Mouse (Mus musculus) liver, embryonic 13.5 days (tissue): ENCODE measurements around the gene Slc43a1. TPM values are rescaled to one million over a fixed set of nuclear protein-coding genes. Genes with fewer than 3 reads are reported as not detected.

ENCODE experiments used
- ATAC-seq: fragments of 200-750 bp; cut with Nextera tagmentation; 2 replicates; pipeline ENCODE4 v1.8.0; 2017; ENCODE audit warnings: low read depth, mild to moderate bottlenecking, moderate number of reproducible peaks, moderate library complexity
- DNase-seq: peaks from one replicate; pipeline ENCODE4 v3.0.0; 2022
- H3K27ac ChIP-seq: fragments of 300-500 bp; sonication (generic); 2 replicates; pipeline ENCODE4 v1.5.1; 2015; ENCODE audit warnings: moderate library complexity, mild to moderate bottlenecking, inconsistent platforms
- H3K27me3 ChIP-seq: fragments of 300-500 bp; sonication (generic); 2 replicates; pipeline ENCODE4 v1.6.1; 2015; ENCODE audit warnings: mild to moderate bottlenecking, inconsistent platforms
- H3K36me3 ChIP-seq: fragments of 300-500 bp; sonication (generic); 2 replicates; pipeline ENCODE4 v1.6.1; 2015; ENCODE audit warnings: mild to moderate bottlenecking, inconsistent platforms
- H3K4me1 ChIP-seq: fragments of 300-500 bp; sonication (generic); replicated peaks from 2 replicates; pipeline ENCODE4 v1.6.1; 2015; ENCODE audit warnings: inconsistent platforms
- H3K4me2 ChIP-seq: fragments of 300-500 bp; sonication (generic); 2 replicates; pipeline ENCODE4 v1.6.1; 2015; ENCODE audit warnings: inconsistent platforms, mild to moderate bottlenecking, moderate library complexity
- H3K4me3 ChIP-seq: fragments of 300-500 bp; sonication (generic); replicated peaks from 2 replicates; pipeline ENCODE4 v1.5.1; 2015; ENCODE audit warnings: mild to moderate bottlenecking, inconsistent platforms
- H3K9ac ChIP-seq: fragments of 300-500 bp; sonication (generic); 2 replicates; pipeline ENCODE4 v1.6.1; 2015; ENCODE audit warnings: mild to moderate bottlenecking, inconsistent platforms
- H3K9me3 ChIP-seq: fragments of 300-500 bp; sonication (generic); replicated peaks from 2 replicates; pipeline ENCODE4 v1.6.1; 2016; ENCODE audit warnings: inconsistent platforms
- WGBS: fragments of 180-500 bp; shearing (Covaris S2); methylation state at CpG from one replicate; pipeline ENCODE4 v1.1.7; 2015; ENCODE audit not compliant: insufficient replicate concordance; 5-methylcytosine and 5-hydroxymethylcytosine counted together
- polyA plus RNA-seq: library from polyadenylated mRNA; unstranded; fragments of >200 nt; fragmentation: Nextera tagmentation; extraction: Ambion mirVana; gene quantifications from 2 replicates; pipeline ENCODE4 v1.2.1, GENCODE M21; 2015

Gene Slc43a1
- polyA plus RNA-seq, 1 experiment from 2014 or later: 138 TPM

GRCm38 (mm10) chr2:84831666-84832391, 6.8 kb upstream of the Slc43a1 start:
- Histone ChIP-seq H3K36me3 (peaks cover 28% of the 10 kb centered on the region), H3K4me2 (no peak overlapping the region), H3K9ac (peak overlapping the region; percentile 23; the same call in 1 of the 2 replicates), H3K27ac (peak overlapping the region; percentile 56; the same call in 1 of the 2 replicates), H3K4me1 (peaks cover 43% of the 10 kb centered on the region), H3K9me3 (no peaks in the 10 kb centered on the region), H3K27me3 (no peaks in the 10 kb centered on the region), H3K4me3 (no peak overlapping the region)
- DNase-seq: peak; percentile 74
- ATAC-seq: peak; percentile 57
- WGBS: 33% methylated on average over 10 of the region's 10 CpGs

GRCm38 (mm10) chr2:84837107-84837506, 1.5 kb upstream of the Slc43a1 start:
- no peaks in the 10 kb centered on the region for H3K9me3 ChIP-seq
- peaks cover 44% of the 10 kb centered on the region for H3K4me1 ChIP-seq
- H3K27ac ChIP-seq: peak overlapping the region; percentile 44; the same call in 1 of the 2 replicates
- ATAC-seq: no peak
- H3K4me2 ChIP-seq: no peak overlapping the region; the same call in 1 of the 2 replicates
- H3K9ac ChIP-seq: no peak overlapping the region
- H3K27me3 ChIP-seq: peaks cover 6% of the 10 kb centered on the region
- H3K4me3 ChIP-seq: no peak overlapping the region
- DNase-seq: no peak
- 69% methylated on average over 8 of the region's 8 CpGs for WGBS
- 0 out of 2 replicates have a peak, but pooled peaks cover 10% of the 10 kb centered on the region for H3K36me3 ChIP-seq

GRCm38 (mm10) chr2:84837817-84838592, 645 bp upstream of the Slc43a1 start:
- 35% methylated on average over 9 of the region's 9 CpGs for WGBS
- Histone ChIP-seq H3K9me3 (no peaks in the 10 kb centered on the region), H3K27ac (peak overlapping the region; percentile 99), H3K36me3 (peaks cover 11% of the 10 kb centered on the region), H3K4me2 (peak overlapping the region; percentile 72), H3K4me1 (peaks cover 40% of the 10 kb centered on the region), H3K27me3 (peaks cover 6% of the 10 kb centered on the region), H3K4me3 (peak overlapping the region; percentile 85), H3K9ac (peak overlapping the region; percentile 97)
- no peak for DNase-seq
- ATAC-seq: no peak

GRCm38 (mm10) chr2:84838993-84839980, 637 bp downstream of the Slc43a1 start:
- Histone ChIP-seq H3K27ac (peak overlapping the region; percentile 99), H3K9ac (peak overlapping the region; percentile 97), H3K36me3 (peaks cover 24% of the 10 kb centered on the region), H3K9me3 (no peaks in the 10 kb centered on the region), H3K27me3 (peaks cover 6% of the 10 kb centered on the region), H3K4me1 (peaks cover 52% of the 10 kb centered on the region), H3K4me3 (peak overlapping the region; percentile 85), H3K4me2 (peak overlapping the region; percentile 72)
- peak; percentile 57 for ATAC-seq
- under 1% methylated on average over 47 of the region's 47 CpGs for WGBS
- DNase-seq: peak; percentile 69

GRCm38 (mm10) chr2:84840016-84840747, 1.5 kb downstream of the Slc43a1 start:
- Histone ChIP-seq H3K27ac (peak overlapping the region; percentile 99), H3K36me3 (peaks cover 33% of the 10 kb centered on the region), H3K4me1 (peaks cover 61% of the 10 kb centered on the region), H3K4me2 (peak overlapping the region; percentile 72), H3K9ac (peak overlapping the region; percentile 97), H3K4me3 (peak overlapping the region; percentile 85), H3K9me3 (no peaks in the 10 kb centered on the region), H3K27me3 (peaks cover 6% of the 10 kb centered on the region)
- ATAC-seq (peak; percentile 42), DNase-seq (peak; percentile 63)
- WGBS: under 1% methylated on average over 54 of the region's 54 CpGs

- H3K9me3 ChIP-seq: no peaks in the 10 kb centered on the region
- H3K36me3 ChIP-seq: peaks cover 41% of the 10 kb centered on the region
- ATAC-seq (peak; percentile 1; the same call in 1 of the 2 replicates), DNase-seq (no peak)
- peak overlapping the region; percentile 97 for H3K9ac ChIP-seq
- peaks cover 6% of the 10 kb centered on the region for H3K27me3 ChIP-seq
- peak overlapping the region; percentile 72 for H3K4me2 ChIP-seq
- peak overlapping the region; percentile 85 for H3K4me3 ChIP-seq
- peak overlapping the region; percentile 99 for H3K27ac ChIP-seq
- H3K4me1 ChIP-seq: peaks cover 68% of the 10 kb centered on the region
- 3% methylated on average over 17 of the region's 17 CpGs for WGBS
Observed at GRCm38 (mm10) chr2:84840748-84841563, 2.3 kb downstream of the Slc43a1 start.

- Histone ChIP-seq H3K9me3 (no peaks in the 10 kb centered on the region), H3K27me3 (peaks cover 6% of the 10 kb centered on the region), H3K27ac (peak overlapping the region; percentile 99), H3K4me1 (peaks cover 72% of the 10 kb centered on the region), H3K4me2 (peak overlapping the region; percentile 72), H3K4me3 (peak overlapping the region; percentile 85), H3K9ac (peak overlapping the region; percentile 97), H3K36me3 (peaks cover 50% of the 10 kb centered on the region)
- DNase-seq (peak; percentile 87), ATAC-seq (peak; percentile 95)
Observed at GRCm38 (mm10) chr2:84841905-84842304, 3.3 kb downstream of the Slc43a1 start.

- peaks cover 68% of the 10 kb centered on the region for H3K36me3 ChIP-seq
- peak; percentile 56 for DNase-seq
- peaks cover 70% of the 10 kb centered on the region for H3K4me1 ChIP-seq
- peak overlapping the region; percentile 99 for H3K27ac ChIP-seq
- peak; percentile 11; the same call in 1 of the 2 replicates for ATAC-seq
- WGBS: 26% methylated on average over 6 of the region's 6 CpGs
- H3K9me3 ChIP-seq: no peaks in the 10 kb centered on the region
- no peaks in the 10 kb centered on the region; the same call in 1 of the 2 replicates for H3K27me3 ChIP-seq
- H3K9ac ChIP-seq: peak overlapping the region; percentile 97
- H3K4me3 ChIP-seq: peak overlapping the region; percentile 85
- H3K4me2 ChIP-seq: peak overlapping the region; percentile 72
Observed at GRCm38 (mm10) chr2:84843654-84844053, 5.0 kb downstream of the Slc43a1 start.

GRCm38 (mm10) chr2:84845226-84845625, 6.6 kb downstream of the Slc43a1 start:
- peak overlapping the region; percentile 99 for H3K27ac ChIP-seq
- DNase-seq: no peak
- no peak for ATAC-seq
- H3K4me3 ChIP-seq: 0 out of 2 replicates have a peak overlapping the region, but pooled peaks have one; percentile 85
- H3K36me3 ChIP-seq: peaks cover 84% of the 10 kb centered on the region
- WGBS: 67% methylated on average over 1 of the region's 1 CpGs
- H3K27me3 ChIP-seq: no peaks in the 10 kb centered on the region
- peaks cover 80% of the 10 kb centered on the region for H3K4me1 ChIP-seq
- H3K4me2 ChIP-seq: peak overlapping the region; percentile 27
- peak overlapping the region; percentile 24; the same call in 1 of the 2 replicates for H3K9ac ChIP-seq
- H3K9me3 ChIP-seq: no peaks in the 10 kb centered on the region
